Comparison of ENCODE assay signal across 10 mouse cellular contexts in genomic region chr13:28552974-28553750, GRCm38 (mm10).
A peak's percentile ranks its signal among the peaks of the same experiment; 100 is the strongest.
DNase-seq lines count a peak whose midpoint lies in the region; ATAC-seq lines count a peak whose summit lies in the region.
"Had no signal": no experiment of that assay in that cellular context is flagged by ENCODE, and none has a peak within 500 bp of the region (broad histone marks: within the 10 kb centered on the region; RNA-seq: fewer than 3 reads in every experiment).

No protein-coding gene starts in this region.

- no peak for ATAC-seq in kidney, embryonic 16.5 days (ENCODE audit: low FRiP score, low TSS enrichment)
- 0 out of 2 replicates have a peak, but pooled peaks have one; percentile 48 for ATAC-seq in embryonic facial prominence, embryonic 11.5 days (replicated peaks; ENCODE audit: insufficient number of reproducible peaks, low FRiP score, low TSS enrichment, low read depth)
- ATAC-seq in hindbrain, embryonic 13.5 days (ENCODE audit: low FRiP score) = peak; percentile 59
- peak; percentile 70 for ATAC-seq in midbrain, embryonic 16.5 days
- ATAC-seq in activated CD4-positive, CD25-positive, alpha-beta regulatory T cell, adult 4 months = no peak
- no peak for ATAC-seq in erythroblast, adult 5-6 weeks (replicated peaks; ENCODE audit: low FRiP score, poor library complexity, severe bottlenecking)

- no peaks in the 10 kb centered on the region for H3K36me3 ChIP-seq in kidney, embryonic 16.5 days (ENCODE audit: insufficient read depth, low read length)
- no peaks in the 10 kb centered on the region for H3K36me3 ChIP-seq in embryonic facial prominence, embryonic 11.5 days (replicated peaks; ENCODE audit: control insufficient read depth, insufficient read depth, low read depth, low read length)
- H3K36me3 ChIP-seq in hindbrain, embryonic 13.5 days = no peaks in the 10 kb centered on the region
- H3K36me3 ChIP-seq in midbrain, embryonic 16.5 days (ENCODE audit: control insufficient read depth, insufficient read depth, low read length) = no peaks in the 10 kb centered on the region

- H3K9ac ChIP-seq in kidney, embryonic 16.5 days (replicated peaks; ENCODE audit: low read length) = no peak overlapping the region
- no peak overlapping the region for H3K9ac ChIP-seq in embryonic facial prominence, embryonic 11.5 days (replicated peaks; ENCODE audit: low read length)
- H3K9ac ChIP-seq in hindbrain, embryonic 13.5 days = peak overlapping the region; percentile 46; the same call in 1 of the 2 replicates
- H3K9ac ChIP-seq in midbrain, embryonic 16.5 days (ENCODE audit: low read depth, low read length) = peak overlapping the region; percentile 54

- H3K4me3 ChIP-seq in kidney, embryonic 16.5 days (ENCODE audit: low read length) = no peak overlapping the region
- H3K4me3 ChIP-seq in embryonic facial prominence, embryonic 11.5 days (ENCODE audit: low read depth, low read length) = no peak overlapping the region
- H3K4me3 ChIP-seq in hindbrain, embryonic 13.5 days = no peak overlapping the region
- no peak overlapping the region for H3K4me3 ChIP-seq in midbrain, embryonic 16.5 days (ENCODE audit: low read depth, low read length)
- H3K4me3 ChIP-seq: erythroblast, embryonic 14.5 days had no signal

- no peak for DNase-seq in kidney, postnatal 25 days
- peak; percentile 53 for DNase-seq in embryonic facial prominence, embryonic 11.5 days (ENCODE audit: low spot score)
- DNase-seq in lung, postnatal 4 days = no peak
- DNase-seq: liver had no signal

- H3K27ac ChIP-seq in kidney, embryonic 16.5 days (ENCODE audit: low read length) = peak overlapping the region; percentile 41; the same call in 1 of the 2 replicates
- peak overlapping the region; percentile 17; the same call in 1 of the 2 replicates for H3K27ac ChIP-seq in embryonic facial prominence, embryonic 11.5 days (replicated peaks; ENCODE audit: low read depth, low read length)
- peak overlapping the region; percentile 87 for H3K27ac ChIP-seq in hindbrain, embryonic 13.5 days
- peak overlapping the region; percentile 69 for H3K27ac ChIP-seq in midbrain, embryonic 16.5 days (ENCODE audit: low read length)

- H3K4me2 ChIP-seq in kidney, embryonic 16.5 days (replicated peaks; ENCODE audit: low read depth, low read length) = no peak overlapping the region
- H3K4me2 ChIP-seq in embryonic facial prominence, embryonic 11.5 days (ENCODE audit: low read depth, low read length) = no peak overlapping the region
- H3K4me2 ChIP-seq in hindbrain, embryonic 13.5 days = peak overlapping the region; percentile 19; the same call in 1 of the 2 replicates
- peak overlapping the region; percentile 31 for H3K4me2 ChIP-seq in midbrain, embryonic 16.5 days (ENCODE audit: low read length)

- 57% methylated on average over 10 of the region's 10 CpGs for WGBS in kidney, embryonic 16.5 days
- WGBS in embryonic facial prominence, embryonic 11.5 days = 25% methylated on average over 10 of the region's 10 CpGs
- WGBS in hindbrain, embryonic 13.5 days = 29% methylated on average over 10 of the region's 10 CpGs
- WGBS in midbrain, embryonic 16.5 days = 27% methylated on average over 10 of the region's 10 CpGs

- peaks cover 25% of the 10 kb centered on the region for H3K4me1 ChIP-seq in kidney, embryonic 16.5 days (ENCODE audit: insufficient read depth, low read length)
- peaks cover 5% of the 10 kb centered on the region for H3K4me1 ChIP-seq in embryonic facial prominence, embryonic 11.5 days (ENCODE audit: control insufficient read depth, insufficient read depth, low read length)
- peaks cover 37% of the 10 kb centered on the region for H3K4me1 ChIP-seq in hindbrain, embryonic 13.5 days (replicated peaks)
- peaks cover 17% of the 10 kb centered on the region for H3K4me1 ChIP-seq in midbrain, embryonic 16.5 days (ENCODE audit: control insufficient read depth, insufficient read depth, low read length)

- no peaks in the 10 kb centered on the region for H3K27me3 ChIP-seq in kidney, embryonic 16.5 days (ENCODE audit: insufficient read depth, low read length)
- H3K27me3 ChIP-seq in embryonic facial prominence, embryonic 11.5 days (ENCODE audit: control insufficient read depth, insufficient read depth, low read length) = no peaks in the 10 kb centered on the region
- no peaks in the 10 kb centered on the region for H3K27me3 ChIP-seq in hindbrain, embryonic 13.5 days
- no peaks in the 10 kb centered on the region for H3K27me3 ChIP-seq in midbrain, embryonic 16.5 days (ENCODE audit: control insufficient read depth, insufficient read depth, low read depth, low read length)

- H3K9me3 ChIP-seq in kidney, embryonic 16.5 days (ENCODE audit: low read length) = no peaks in the 10 kb centered on the region
- H3K9me3 ChIP-seq in embryonic facial prominence, embryonic 11.5 days (replicated peaks; ENCODE audit: control insufficient read depth, low read length) = no peaks in the 10 kb centered on the region
- H3K9me3 ChIP-seq in hindbrain, embryonic 13.5 days = no peaks in the 10 kb centered on the region
- H3K9me3 ChIP-seq in midbrain, embryonic 16.5 days (replicated peaks; ENCODE audit: control insufficient read depth, low read length, poor library complexity, severe bottlenecking) = no peaks in the 10 kb centered on the region

Comparison
In these comparisons a context has a peak if more than half of its experiments do, and no peak if none do; other contexts are left out.
1. ATAC-seq: peak in embryonic facial prominence, embryonic 11.5 days (single experiment), hindbrain, embryonic 13.5 days (single experiment) and midbrain, embryonic 16.5 days (single experiment); none in kidney, embryonic 16.5 days (single experiment), activated CD4-positive, CD25-positive, alpha-beta regulatory T cell, adult 4 months (single experiment) and erythroblast, adult 5-6 weeks (single experiment).
2. H3K27ac ChIP-seq: peak in every context shown above with its lines; median percentile 87 in hindbrain, embryonic 13.5 days; 69 in midbrain, embryonic 16.5 days; 41 in kidney, embryonic 16.5 days; 17 in embryonic facial prominence, embryonic 11.5 days.
3. H3K4me2 ChIP-seq: peak in hindbrain, embryonic 13.5 days (single experiment) and midbrain, embryonic 16.5 days (single experiment); none in kidney, embryonic 16.5 days (single experiment) and embryonic facial prominence, embryonic 11.5 days (single experiment).
4. H3K9ac ChIP-seq: peak in hindbrain, embryonic 13.5 days (single experiment) and midbrain, embryonic 16.5 days (single experiment); none in kidney, embryonic 16.5 days (single experiment) and embryonic facial prominence, embryonic 11.5 days (single experiment).